Mouse (Mus musculus): ENCODE data around the gene Zfp616. TPM values are rescaled to one million over a fixed set of nuclear protein-coding genes. Genes with fewer than 3 reads are reported as not detected.

Gene Zfp616
- polyA plus RNA-seq (2014; fragmentation: Nextera tagmentation; extraction: Ambion mirVana) = not detected in 2 replicates

- Histone ChIP-seq H3K36me3 (ENCODE audit: control insufficient read depth, insufficient read depth, low read length) (no peaks in the 10 kb centered on the region), H3K4me2 (ENCODE audit: low read length) (no peak within 1 kb of the TSS), H3K4me3 (replicated peaks; ENCODE audit: low read depth, low read length) (no peak within 1 kb of the TSS), H3K9ac (replicated peaks; ENCODE audit: low read length) (no peak within 1 kb of the TSS), H3K9me3 (ENCODE audit: control insufficient read depth, low read length) (peaks cover 8% of the 10 kb centered on the region; the same call in 1 of the 2 replicates), H3K27me3 (ENCODE audit: control insufficient read depth, insufficient read depth, low read length) (no peaks in the 10 kb centered on the region), H3K27ac (replicated peaks; ENCODE audit: low read depth, low read length) (no peak within 1 kb of the TSS), H3K4me1 (ENCODE audit: control insufficient read depth, insufficient read depth, low read length) (no peaks in the 10 kb centered on the region)
- ATAC-seq (ENCODE audit: low FRiP score, low TSS enrichment) (no peak), DNase-seq (no peak)
- 92% methylated on average over 1 of the region's 1 CpGs for WGBS
Observed at GRCm38 (mm10) chr11:74069655-74070054, at the start of gene Zfp616. TSS of gene Zfp616 (plus strand) at chr11:74069955.

GRCm38 (mm10) chr11:74051347-74051746 is 18.4 kb upstream of the Zfp616 start:
- no peak overlapping the region for H3K4me3 ChIP-seq (replicated peaks; ENCODE audit: low read depth, low read length)
- no peak overlapping the region for H3K9ac ChIP-seq (replicated peaks; ENCODE audit: low read length)
- no peaks in the 10 kb centered on the region for H3K27me3 ChIP-seq (ENCODE audit: control insufficient read depth, insufficient read depth, low read length)
- DNase-seq (no peak), ATAC-seq (ENCODE audit: low FRiP score, low TSS enrichment) (no peak)
- 70% methylated on average over 3 of the region's 3 CpGs for WGBS
- no peaks in the 10 kb centered on the region for H3K4me1 ChIP-seq (ENCODE audit: control insufficient read depth, insufficient read depth, low read length)
- H3K27ac ChIP-seq (replicated peaks; ENCODE audit: low read depth, low read length) = no peak overlapping the region
- H3K9me3 ChIP-seq (ENCODE audit: control insufficient read depth, low read length) = peaks cover 18% of the 10 kb centered on the region
- H3K36me3 ChIP-seq (ENCODE audit: control insufficient read depth, insufficient read depth, low read length) = no peaks in the 10 kb centered on the region
- H3K4me2 ChIP-seq (ENCODE audit: low read length) = no peak overlapping the region

- H3K4me3 ChIP-seq (replicated peaks; ENCODE audit: low read depth, low read length) = no peak within 1 kb of the TSS
- H3K36me3 ChIP-seq (ENCODE audit: control insufficient read depth, insufficient read depth, low read length) = no peaks in the 10 kb centered on the region
- ATAC-seq (ENCODE audit: low FRiP score, low TSS enrichment) (no peak), DNase-seq (no peak)
- no peak within 1 kb of the TSS for H3K4me2 ChIP-seq (ENCODE audit: low read length)
- no peaks in the 10 kb centered on the region for H3K4me1 ChIP-seq (ENCODE audit: control insufficient read depth, insufficient read depth, low read length)
- peaks cover 11% of the 10 kb centered on the region for H3K9me3 ChIP-seq (ENCODE audit: control insufficient read depth, low read length)
- H3K27ac ChIP-seq (replicated peaks; ENCODE audit: low read depth, low read length) = no peak within 1 kb of the TSS
- no peaks in the 10 kb centered on the region for H3K27me3 ChIP-seq (ENCODE audit: control insufficient read depth, insufficient read depth, low read length)
- H3K9ac ChIP-seq (replicated peaks; ENCODE audit: low read length) = no peak within 1 kb of the TSS
- WGBS = 84% methylated on average over 2 of the region's 2 CpGs
Observed at GRCm38 (mm10) chr11:74056451-74056850, 13.3 kb upstream of the Zfp616 start, which contains the start of the genes Olfr139 and Olfr399. TSS of gene Olfr139 (minus strand) at chr11:74056551. TSS of gene Olfr399 (minus strand) at chr11:74056615.

GRCm38 (mm10) chr11:74100724-74101123 is 31.0 kb downstream of the Zfp616 start:
- WGBS = 85% methylated on average over 2 of the region's 2 CpGs
- H3K36me3 ChIP-seq (ENCODE audit: control insufficient read depth, insufficient read depth, low read length) = no peaks in the 10 kb centered on the region
- no peak overlapping the region for H3K4me3 ChIP-seq (replicated peaks; ENCODE audit: low read depth, low read length)
- no peak for ATAC-seq (ENCODE audit: low FRiP score, low TSS enrichment)
- H3K4me2 ChIP-seq (ENCODE audit: low read length) = no peak overlapping the region
- no peaks in the 10 kb centered on the region for H3K27me3 ChIP-seq (ENCODE audit: control insufficient read depth, insufficient read depth, low read length)
- H3K9me3 ChIP-seq (ENCODE audit: control insufficient read depth, low read length) = peaks cover 15% of the 10 kb centered on the region; the same call in 1 of the 2 replicates
- no peak for DNase-seq
- no peaks in the 10 kb centered on the region for H3K4me1 ChIP-seq (ENCODE audit: control insufficient read depth, insufficient read depth, low read length)
- H3K27ac ChIP-seq (replicated peaks; ENCODE audit: low read depth, low read length) = no peak overlapping the region
- H3K9ac ChIP-seq (replicated peaks; ENCODE audit: low read length) = no peak overlapping the region

GRCm38 (mm10) chr11:74101507-74101906 is 31.8 kb downstream of the Zfp616 start:
- 51% methylated on average over 2 of the region's 2 CpGs for WGBS
- H3K27ac ChIP-seq (replicated peaks; ENCODE audit: low read depth, low read length) = no peak overlapping the region

GRCm38 (mm10) chr11:74105066-74105465 is 35.3 kb downstream of the Zfp616 start:
- Histone ChIP-seq H3K27ac (replicated peaks; ENCODE audit: low read depth, low read length) (no peak overlapping the region), H3K4me1 (ENCODE audit: control insufficient read depth, insufficient read depth, low read length) (no peaks in the 10 kb centered on the region), H3K9me3 (ENCODE audit: control insufficient read depth, low read length) (peaks cover 10% of the 10 kb centered on the region; the same call in 1 of the 2 replicates), H3K9ac (replicated peaks; ENCODE audit: low read length) (no peak overlapping the region), H3K4me3 (replicated peaks; ENCODE audit: low read depth, low read length) (no peak overlapping the region), H3K27me3 (ENCODE audit: control insufficient read depth, insufficient read depth, low read length) (no peaks in the 10 kb centered on the region), H3K4me2 (ENCODE audit: low read length) (no peak overlapping the region), H3K36me3 (ENCODE audit: control insufficient read depth, insufficient read depth, low read length) (no peaks in the 10 kb centered on the region)
- DNase-seq (peak; percentile 0), ATAC-seq (ENCODE audit: low FRiP score, low TSS enrichment) (no peak)
- WGBS = 41% methylated on average over 5 of the region's 5 CpGs

More at GRCm38 (mm10) chr11:74101507-74101906, 31.8 kb downstream of the Zfp616 start:
- DNase-seq (no peak), ATAC-seq (ENCODE audit: low FRiP score, low TSS enrichment) (no peak)
- Histone ChIP-seq H3K9ac (replicated peaks; ENCODE audit: low read length) (no peak overlapping the region), H3K4me3 (replicated peaks; ENCODE audit: low read depth, low read length) (no peak overlapping the region), H3K4me1 (ENCODE audit: control insufficient read depth, insufficient read depth, low read length) (no peaks in the 10 kb centered on the region), H3K4me2 (ENCODE audit: low read length) (no peak overlapping the region), H3K27me3 (ENCODE audit: control insufficient read depth, insufficient read depth, low read length) (no peaks in the 10 kb centered on the region), H3K36me3 (ENCODE audit: control insufficient read depth, insufficient read depth, low read length) (no peaks in the 10 kb centered on the region), H3K9me3 (ENCODE audit: control insufficient read depth, low read length) (peaks cover 19% of the 10 kb centered on the region; the same call in 1 of the 2 replicates)

- Histone ChIP-seq H3K4me1 (ENCODE audit: control insufficient read depth, insufficient read depth, low read length) (no peaks in the 10 kb centered on the region), H3K9ac (replicated peaks; ENCODE audit: low read length) (no peak within 1 kb of the TSS), H3K4me3 (replicated peaks; ENCODE audit: low read depth, low read length) (no peak within 1 kb of the TSS), H3K27ac (replicated peaks; ENCODE audit: low read depth, low read length) (no peak within 1 kb of the TSS), H3K9me3 (ENCODE audit: control insufficient read depth, low read length) (peaks cover 11% of the 10 kb centered on the region; the same call in 1 of the 2 replicates), H3K36me3 (ENCODE audit: control insufficient read depth, insufficient read depth, low read length) (no peaks in the 10 kb centered on the region), H3K27me3 (ENCODE audit: control insufficient read depth, insufficient read depth, low read length) (no peaks in the 10 kb centered on the region), H3K4me2 (ENCODE audit: low read length) (no peak within 1 kb of the TSS)
- ATAC-seq (ENCODE audit: low FRiP score, low TSS enrichment) = no peak
- DNase-seq = no peak
Observed at GRCm38 (mm10) chr11:74113412-74113811, 43.7 kb downstream of the Zfp616 start, which contains the start of gene Olfr401. TSS of gene Olfr401 (plus strand) at chr11:74113712.

Other genes starting within 250 kb of the Zfp616 start
- gene Olfr393, start 218.5 kb upstream of the Zfp616 start, polyA plus RNA-seq (2014; fragmentation: Nextera tagmentation; extraction: Ambion mirVana) = not detected in 2 replicates
- gene Olfr394, start 179.2 kb upstream of the Zfp616 start, polyA plus RNA-seq (2014; fragmentation: Nextera tagmentation; extraction: Ambion mirVana) = not detected in 2 replicates
- not detected in 2 replicates for gene Olfr395, start 160.7 kb upstream of the Zfp616 start, polyA plus RNA-seq (2014; fragmentation: Nextera tagmentation; extraction: Ambion mirVana)
- not detected in 2 replicates for gene Olfr23, start 133.3 kb upstream of the Zfp616 start, polyA plus RNA-seq (2014; fragmentation: Nextera tagmentation; extraction: Ambion mirVana)
- gene Olfr397, start 109.1 kb upstream of the Zfp616 start, polyA plus RNA-seq (2014; fragmentation: Nextera tagmentation; extraction: Ambion mirVana) = not detected in 2 replicates
- gene Olfr398, start 79.5 kb upstream of the Zfp616 start, polyA plus RNA-seq (2014; fragmentation: Nextera tagmentation; extraction: Ambion mirVana) = not detected in 2 replicates
- not detected in 2 replicates for gene Olfr139, start 13.4 kb upstream of the Zfp616 start, polyA plus RNA-seq (2014; fragmentation: Nextera tagmentation; extraction: Ambion mirVana)
- not detected in 2 replicates for gene Olfr399, start 13.3 kb upstream of the Zfp616 start, polyA plus RNA-seq (2014; fragmentation: Nextera tagmentation; extraction: Ambion mirVana)
- gene Olfr401, start 43.8 kb downstream of the Zfp616 start, polyA plus RNA-seq (2014; fragmentation: Nextera tagmentation; extraction: Ambion mirVana) = not detected in 2 replicates
- gene Olfr402, start 83.6 kb downstream of the Zfp616 start, polyA plus RNA-seq (2014; fragmentation: Nextera tagmentation; extraction: Ambion mirVana) = not detected in 2 replicates
- gene Olfr403, start 116.3 kb downstream of the Zfp616 start, polyA plus RNA-seq (2014; fragmentation: Nextera tagmentation; extraction: Ambion mirVana) = not detected in 2 replicates
- gene Olfr43, start 141.4 kb downstream of the Zfp616 start, polyA plus RNA-seq (2014; fragmentation: Nextera tagmentation; extraction: Ambion mirVana) = not detected in 2 replicates
- not detected in 2 replicates for gene Olfr406, start 189.9 kb downstream of the Zfp616 start, polyA plus RNA-seq (2014; fragmentation: Nextera tagmentation; extraction: Ambion mirVana)
- not detected in 2 replicates for gene Olfr59, start 213.8 kb downstream of the Zfp616 start, polyA plus RNA-seq (2014; fragmentation: Nextera tagmentation; extraction: Ambion mirVana)

Data from midbrain, embryonic 14.5 days (tissue).